Mouse (Mus musculus): Measurements from ENCODE around the gene Stx16. TPM values are rescaled to one million over a fixed set of nuclear protein-coding genes. Genes with fewer than 3 reads are reported as not detected.

Stx16 gene
- polyA plus RNA-seq, 1 experiment from 2014 or later, result 8.1 TPM

GRCm38 (mm10) chr2:174058316-174058939 is 17.7 kb upstream of the Stx16 start:
- DNase-seq (ENCODE audit: low spot score) (no peak), ATAC-seq (ENCODE audit: low FRiP score) (no peak)
- Histone ChIP-seq H3K9me3 (ENCODE audit: control insufficient read depth, low read length) (no peaks in the 10 kb centered on the region), H3K36me3 (replicated peaks; ENCODE audit: control insufficient read depth, insufficient read depth) (no peaks in the 10 kb centered on the region), H3K9ac (no peak overlapping the region), H3K4me1 (replicated peaks; ENCODE audit: control insufficient read depth, insufficient read depth, low read length) (no peaks in the 10 kb centered on the region), H3K27ac (no peak overlapping the region), H3K27me3 (ENCODE audit: control insufficient read depth, insufficient read depth, low read length) (no peaks in the 10 kb centered on the region), H3K4me3 (replicated peaks; ENCODE audit: low read length) (no peak overlapping the region), H3K4me2 (replicated peaks) (no peak overlapping the region)
- whole genome bisulfite sequencing, result 85% methylated on average over 8 of the region's 8 CpGs

- no peaks in the 10 kb centered on the region for H3K36me3 ChIP-seq (replicated peaks; ENCODE audit: control insufficient read depth, insufficient read depth)
- H3K9ac ChIP-seq, result no peak overlapping the region
- H3K27ac ChIP-seq, result no peak overlapping the region
- no peaks in the 10 kb centered on the region for H3K9me3 ChIP-seq (ENCODE audit: control insufficient read depth, low read length)
- no peak overlapping the region for H3K4me3 ChIP-seq (replicated peaks; ENCODE audit: low read length)
- H3K4me1 ChIP-seq (replicated peaks; ENCODE audit: control insufficient read depth, insufficient read depth, low read length), result no peaks in the 10 kb centered on the region
- DNase-seq (ENCODE audit: low spot score) (no peak), ATAC-seq (ENCODE audit: low FRiP score) (no peak)
- no peaks in the 10 kb centered on the region for H3K27me3 ChIP-seq (ENCODE audit: control insufficient read depth, insufficient read depth, low read length)
- WGBS, result 93% methylated on average over 13 of the region's 13 CpGs
- no peak overlapping the region for H3K4me2 ChIP-seq (replicated peaks)
Measured at GRCm38 (mm10) chr2:174059591-174060385, 16.3 kb upstream of the Stx16 start.

- no peak overlapping the region for H3K27ac ChIP-seq
- no peak for DNase-seq (ENCODE audit: low spot score)
- 14% methylated on average over 2 of the region's 2 CpGs for WGBS
Measured at GRCm38 (mm10) chr2:174061219-174061618, 14.9 kb upstream of the Stx16 start.

GRCm38 (mm10) chr2:174063074-174063473 is 13.0 kb upstream of the Stx16 start:
- Histone ChIP-seq H3K4me3 (replicated peaks; ENCODE audit: low read length) (no peak overlapping the region), H3K27me3 (ENCODE audit: control insufficient read depth, insufficient read depth, low read length) (no peaks in the 10 kb centered on the region), H3K9me3 (ENCODE audit: control insufficient read depth, low read length) (no peaks in the 10 kb centered on the region), H3K9ac (no peak overlapping the region), H3K27ac (no peak overlapping the region), H3K4me1 (replicated peaks; ENCODE audit: control insufficient read depth, insufficient read depth, low read length) (no peaks in the 10 kb centered on the region), H3K36me3 (replicated peaks; ENCODE audit: control insufficient read depth, insufficient read depth) (no peaks in the 10 kb centered on the region), H3K4me2 (replicated peaks) (no peak overlapping the region)
- DNase-seq (ENCODE audit: low spot score) (no peak), ATAC-seq (ENCODE audit: low FRiP score) (no peak)
- 79% methylated on average over 6 of the region's 6 CpGs for WGBS

More at GRCm38 (mm10) chr2:174061219-174061618, 14.9 kb upstream of the Stx16 start:
- Histone ChIP-seq H3K4me3 (replicated peaks; ENCODE audit: low read length) (no peak overlapping the region), H3K27me3 (ENCODE audit: control insufficient read depth, insufficient read depth, low read length) (no peaks in the 10 kb centered on the region), H3K9ac (no peak overlapping the region), H3K9me3 (ENCODE audit: control insufficient read depth, low read length) (no peaks in the 10 kb centered on the region), H3K4me2 (replicated peaks) (no peak overlapping the region), H3K36me3 (replicated peaks; ENCODE audit: control insufficient read depth, insufficient read depth) (no peaks in the 10 kb centered on the region), H3K4me1 (replicated peaks; ENCODE audit: control insufficient read depth, insufficient read depth, low read length) (no peaks in the 10 kb centered on the region)
- no peak for ATAC-seq (ENCODE audit: low FRiP score)

- H3K27me3 ChIP-seq (ENCODE audit: control insufficient read depth, insufficient read depth, low read length), result no peaks in the 10 kb centered on the region
- DNase-seq (ENCODE audit: low spot score) (no peak), ATAC-seq (ENCODE audit: low FRiP score) (no peak)
- no peak overlapping the region for H3K27ac ChIP-seq
- no peak overlapping the region for H3K9ac ChIP-seq
- no peaks in the 10 kb centered on the region for H3K36me3 ChIP-seq (replicated peaks; ENCODE audit: control insufficient read depth, insufficient read depth)
- no peak overlapping the region for H3K4me2 ChIP-seq (replicated peaks)
- no peaks in the 10 kb centered on the region for H3K9me3 ChIP-seq (ENCODE audit: control insufficient read depth, low read length)
- H3K4me3 ChIP-seq (replicated peaks; ENCODE audit: low read length), result no peak overlapping the region
- WGBS, result 75% methylated on average over 9 of the region's 9 CpGs
- no peaks in the 10 kb centered on the region for H3K4me1 ChIP-seq (replicated peaks; ENCODE audit: control insufficient read depth, insufficient read depth, low read length)
Measured at GRCm38 (mm10) chr2:174063527-174064211, 12.4 kb upstream of the Stx16 start.

GRCm38 (mm10) chr2:174067793-174068419 is 8.2 kb upstream of the Stx16 start:
- H3K27me3 ChIP-seq (ENCODE audit: control insufficient read depth, insufficient read depth, low read length), result no peaks in the 10 kb centered on the region
- no peak overlapping the region for H3K4me2 ChIP-seq (replicated peaks)
- H3K4me1 ChIP-seq (replicated peaks; ENCODE audit: control insufficient read depth, insufficient read depth, low read length), result no peaks in the 10 kb centered on the region; the same call in 1 of the 2 replicates
- 74% methylated on average over 6 of the region's 6 CpGs for WGBS
- H3K36me3 ChIP-seq (replicated peaks; ENCODE audit: control insufficient read depth, insufficient read depth), result no peaks in the 10 kb centered on the region
- no peak overlapping the region for H3K9ac ChIP-seq
- ATAC-seq (ENCODE audit: low FRiP score) (no peak), DNase-seq (ENCODE audit: low spot score) (no peak)
- H3K27ac ChIP-seq, result no peak overlapping the region
- no peaks in the 10 kb centered on the region for H3K9me3 ChIP-seq (ENCODE audit: control insufficient read depth, low read length)
- no peak overlapping the region for H3K4me3 ChIP-seq (replicated peaks; ENCODE audit: low read length)

GRCm38 (mm10) chr2:174069532-174070049 is 6.5 kb upstream of the Stx16 start:
- H3K36me3 ChIP-seq (replicated peaks; ENCODE audit: control insufficient read depth, insufficient read depth), result no peaks in the 10 kb centered on the region
- no peaks in the 10 kb centered on the region for H3K9me3 ChIP-seq (ENCODE audit: control insufficient read depth, low read length)
- H3K4me3 ChIP-seq (replicated peaks; ENCODE audit: low read length), result no peak overlapping the region
- DNase-seq (ENCODE audit: low spot score), result no peak
- no peak overlapping the region for H3K9ac ChIP-seq
- 69% methylated on average over 3 of the region's 3 CpGs for WGBS
- no peaks in the 10 kb centered on the region for H3K27me3 ChIP-seq (ENCODE audit: control insufficient read depth, insufficient read depth, low read length)
- H3K4me1 ChIP-seq (replicated peaks; ENCODE audit: control insufficient read depth, insufficient read depth, low read length), result peaks cover 7% of the 10 kb centered on the region
- H3K4me2 ChIP-seq (replicated peaks), result no peak overlapping the region
- H3K27ac ChIP-seq, result no peak overlapping the region
- no peak for ATAC-seq (ENCODE audit: low FRiP score)

- H3K36me3 ChIP-seq (replicated peaks; ENCODE audit: control insufficient read depth, insufficient read depth), result no peaks in the 10 kb centered on the region
- no peak overlapping the region for H3K9ac ChIP-seq
- no peaks in the 10 kb centered on the region for H3K9me3 ChIP-seq (ENCODE audit: control insufficient read depth, low read length)
- WGBS, result 96% methylated on average over 5 of the region's 5 CpGs
- H3K27ac ChIP-seq, result no peak overlapping the region
- H3K4me3 ChIP-seq (replicated peaks; ENCODE audit: low read length), result no peak overlapping the region
- ATAC-seq (ENCODE audit: low FRiP score), result no peak
- no peak overlapping the region for H3K4me2 ChIP-seq (replicated peaks)
- H3K4me1 ChIP-seq (replicated peaks; ENCODE audit: control insufficient read depth, insufficient read depth, low read length), result peaks cover 17% of the 10 kb centered on the region
- H3K27me3 ChIP-seq (ENCODE audit: control insufficient read depth, insufficient read depth, low read length), result no peaks in the 10 kb centered on the region
- DNase-seq (ENCODE audit: low spot score), result no peak
Measured at GRCm38 (mm10) chr2:174071406-174071805, 4.7 kb upstream of the Stx16 start.

All from hindbrain, embryonic 14.5 days (tissue).